Mouse (Mus musculus): ENCODE measurements at regions not wholly inside any gene's neighbourhood (a gene's known extent, or its start where the extent isn't known, plus 50 kb on each side); places are given as distances from the start of the nearest gene placed in this dataset.
A peak's percentile ranks its signal among the peaks of the same experiment; 100 is the strongest.

DNA sequence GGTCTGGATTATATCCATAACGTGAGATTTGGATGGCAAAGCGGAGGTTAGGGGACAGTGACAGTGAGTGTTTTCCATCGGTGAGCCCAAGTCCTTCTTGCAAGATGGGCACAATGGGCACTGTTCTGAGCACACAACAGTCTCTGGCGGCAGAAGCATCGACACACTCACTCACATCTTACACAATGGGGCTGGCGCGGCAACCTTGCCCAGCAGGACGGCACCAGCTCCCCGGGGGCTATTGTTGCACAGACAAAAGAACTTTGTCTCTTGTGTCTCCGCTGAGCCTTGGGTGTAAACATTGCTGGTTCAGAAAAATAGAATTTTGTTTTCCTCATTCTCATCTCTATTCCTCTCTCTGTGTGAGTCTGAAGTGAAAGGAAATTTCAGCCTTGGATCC lies 53.6 kb upstream of the Cldn18 start:
- H3K4me1 ChIP-seq (ENCODE audit: control insufficient read depth, insufficient read depth, low read length), result peaks cover 3% of the 10 kb centered on the region; the same call in 1 of the 2 replicates
- H3K27ac ChIP-seq (ENCODE audit: low read depth, low read length), result no peak overlapping the region
- 5% methylated on average over 10 of the region's 10 CpGs for WGBS
- no peaks in the 10 kb centered on the region for H3K36me3 ChIP-seq (ENCODE audit: control insufficient read depth, insufficient read depth, low read length)
- H3K9ac ChIP-seq (ENCODE audit: low read length), result no peak overlapping the region
- DNase-seq (ENCODE audit: low spot score) (no peak), ATAC-seq (no peak)
- H3K4me3 ChIP-seq (ENCODE audit: low read depth, low read length), result no peak overlapping the region
- peak overlapping the region; percentile 24; the same call in 1 of the 2 replicates for H3K4me2 ChIP-seq (ENCODE audit: low read length)
- no peaks in the 10 kb centered on the region for H3K9me3 ChIP-seq (replicated peaks; ENCODE audit: control insufficient read depth, low read length)
- H3K27me3 ChIP-seq (replicated peaks; ENCODE audit: control insufficient read depth, insufficient read depth, low read length), result no peaks in the 10 kb centered on the region

Measured in forebrain, embryonic 14.5 days (tissue).